Mouse (Mus musculus) A20 (cell line): ENCODE measurements around the gene Tead3.
"Not testable (repeated sequence)": the region's sequence is repeated elsewhere in the genome, so short reads cannot be mapped to it uniquely, and the experiment has no call there.

Source experiments
- DNase-seq: peaks from one replicate; pipeline ENCODE4 v3.0.0-alpha.2; 2011; ENCODE audit warnings: low read depth, low spot score

The Tead3 gene

GRCm38 (mm10) chr17:28360531-28361277 lies 10.1 kb upstream of the Tead3 start:
- DNase-seq: no peak

- DNase-seq: not testable (repeated sequence)
Observed at GRCm38 (mm10) chr17:28358576-28359261, 8.1 kb upstream of the Tead3 start.

GRCm38 (mm10) chr17:28355871-28356270 lies 5.3 kb upstream of the Tead3 start:
- no peak for DNase-seq

GRCm38 (mm10) chr17:28352018-28352417 lies 1.4 kb upstream of the Tead3 start:
- no peak for DNase-seq

GRCm38 (mm10) chr17:28351353-28351890 lies 805 bp upstream of the Tead3 start:
- DNase-seq: no peak

- no peak for DNase-seq
Observed at GRCm38 (mm10) chr17:28349901-28350465, 634 bp downstream of the Tead3 start.

GRCm38 (mm10) chr17:28349264-28349880 lies 1.2 kb downstream of the Tead3 start:
- no peak for DNase-seq

GRCm38 (mm10) chr17:28348211-28348610 lies 2.4 kb downstream of the Tead3 start:
- DNase-seq: no peak

- DNase-seq: no peak
Observed at GRCm38 (mm10) chr17:28347327-28347726, 3.3 kb downstream of the Tead3 start.

GRCm38 (mm10) chr17:28345882-28346281 lies 4.7 kb downstream of the Tead3 start:
- no peak for DNase-seq

GRCm38 (mm10) chr17:28345271-28345721 lies 5.3 kb downstream of the Tead3 start:
- DNase-seq: no peak

- no peak for DNase-seq
Observed at GRCm38 (mm10) chr17:28344670-28345069, 5.9 kb downstream of the Tead3 start.

- DNase-seq: no peak
Observed at GRCm38 (mm10) chr17:28344050-28344607, 6.5 kb downstream of the Tead3 start.

GRCm38 (mm10) chr17:28341091-28341490 lies 9.5 kb downstream of the Tead3 start:
- peak; percentile 60 for DNase-seq

GRCm38 (mm10) chr17:28340578-28340977 lies 10.0 kb downstream of the Tead3 start:
- no peak for DNase-seq

GRCm38 (mm10) chr17:28337547-28337946 lies 13.1 kb downstream of the Tead3 start:
- DNase-seq: no peak

- no peak for DNase-seq
Observed at GRCm38 (mm10) chr17:28335267-28335666, 15.3 kb downstream of the Tead3 start.

- peak; percentile 18 for DNase-seq
Observed at GRCm38 (mm10) chr17:28332915-28333546, 17.6 kb downstream of the Tead3 start.

- DNase-seq: peak; percentile 60
Observed at GRCm38 (mm10) chr17:28332113-28332914, 18.3 kb downstream of the Tead3 start.
